Mouse (Mus musculus): Measurements from ENCODE around the gene Stxbp2.

DNA sequence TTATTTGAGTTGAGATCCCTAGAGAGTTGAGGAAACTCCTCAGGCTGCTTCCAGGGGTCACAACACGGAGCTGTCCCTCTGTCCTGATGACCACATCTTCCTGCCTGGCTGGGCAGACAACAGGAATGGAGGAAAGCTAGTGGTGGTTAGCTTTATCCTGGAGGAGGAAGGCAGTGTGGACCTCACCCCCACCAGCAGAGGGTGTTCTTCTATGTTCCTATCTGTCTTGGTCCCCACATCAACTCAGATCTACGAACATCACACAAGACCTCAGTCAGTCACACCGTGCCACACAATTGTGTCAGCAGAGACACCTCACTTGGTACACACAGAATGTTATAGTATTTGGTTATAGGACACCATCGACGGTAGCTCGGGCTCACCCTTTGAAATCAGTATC lies 56.8 kb downstream of the Stxbp2 start:
- TF ChIP-seq CTCF (IDR thresholded peaks at IDR 0.05; ENCODE audit: borderline replicate concordance, insufficient read depth, low read length) (no peak), POLR2A (IDR thresholded peaks at IDR 0.05; ENCODE audit: low read depth, low read length) (no peak)

All from embryonic fibroblast, embryonic 13.5 days (primary cell).